Mouse (Mus musculus) E14TG2a.4 (cell line): ENCODE measurements around the gene 4930432M17Rik.
A peak's percentile ranks its signal among the peaks of the same experiment; 100 is the strongest.

Experiments
- CTCF ChIP-seq: conservative IDR thresholded peaks from 2 replicates; pipeline ENCODE4 v1.5.1; 2014; ENCODE audit warnings: low read length
- NANOG ChIP-seq: IDR thresholded peaks from 2 replicates; pipeline ENCODE4 v1.6.1; 2014; ENCODE audit warnings: borderline replicate concordance, low read length, mixed read lengths
- POU5F1 ChIP-seq: IDR thresholded peaks from 2 replicates; pipeline ENCODE4 v1.6.1; 2014; ENCODE audit warnings: low read length, borderline replicate concordance

DNA sequence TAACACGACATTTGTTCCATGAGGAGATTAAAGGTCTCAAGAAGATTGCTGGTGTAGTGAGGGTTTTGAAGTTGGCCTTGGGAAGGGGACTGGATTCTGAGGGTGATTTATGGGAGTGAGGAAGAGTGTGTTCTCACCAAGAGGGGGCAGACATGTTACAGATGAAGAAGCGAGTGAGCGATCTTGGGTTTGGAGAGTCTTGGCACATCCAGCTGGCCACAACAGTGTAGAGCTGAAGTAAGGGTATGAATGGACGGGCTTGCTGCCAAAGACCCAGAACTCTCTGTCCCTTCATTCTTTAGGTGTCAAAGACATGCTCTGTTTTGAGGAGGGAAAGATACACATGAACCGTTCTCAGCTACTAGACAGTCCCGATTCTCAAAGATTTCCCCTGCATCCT, 34.2 kb upstream of the 4930432M17Rik start:
- TF ChIP-seq CTCF: 0 out of 2 replicates have a peak, but pooled peaks have one; percentile 3
- TF ChIP-seq POU5F1: no peak
- no peak for TF ChIP-seq NANOG
